Mouse (Mus musculus) CH12.LX (cell line): ENCODE measurements at regions not wholly inside any gene's neighbourhood (a gene's known extent, or its start where the extent isn't known, plus 50 kb on each side); places are given as distances from the start of the nearest gene placed in this dataset.

Experiments
- DNase-seq: peaks from one replicate; pipeline ENCODE4 v3.0.0-alpha.2; 2013; ENCODE audit errors: extremely low read depth
- H3K27ac ChIP-seq: 2 replicates; pipeline ENCODE4 v1.5.1; 2012; ENCODE audit warnings: low read depth, mild to moderate bottlenecking, control low read depth, moderate library complexity; ENCODE audit not compliant: insufficient read depth
- H3K27me3 ChIP-seq: replicated peaks from 2 replicates; pipeline ENCODE3; 2012; ENCODE audit warnings: inconsistent platforms
- H3K36me3 ChIP-seq, 2 experiments: replicated peaks in 1 of 2; 2 replicates each; pipeline versions ENCODE3 to v1.6.1; 2012; ENCODE audit warnings: inconsistent platforms in 1 of 2, low read length in 1 of 2, mild to moderate bottlenecking in 1 of 2, mixed read lengths in 1 of 2, moderate library complexity in 1 of 2; ENCODE audit not compliant: control insufficient read depth in 1 of 2, insufficient read depth in 1 of 2
- H3K4me1 ChIP-seq, 2 experiments: 2 replicates each; pipeline ENCODE4 v1.6.1; 2012; ENCODE audit warnings: inconsistent platforms in 1 of 2, moderate library complexity in 1 of 2; ENCODE audit not compliant: insufficient read depth in 2 of 2, control insufficient read depth in 1 of 2
- H3K4me2 ChIP-seq: 2 replicates; pipeline ENCODE4 v1.6.1; 2012; ENCODE audit warnings: low read depth, mild to moderate bottlenecking, control low read depth; ENCODE audit not compliant: poor library complexity, insufficient read depth, severe bottlenecking
- H3K4me3 ChIP-seq, 3 experiments: fragments of 150-350 bp in 1 of 3; sonication (generic) in 1 of 3; replicated peaks in 1 of 3; 2 replicates each; pipeline versions ENCODE3 to v1.5.1; 2011 to 2012; ENCODE audit warnings: low read depth in 2 of 3, low read length in 2 of 3, mild to moderate bottlenecking in 2 of 3, moderate library complexity in 2 of 3, control low read depth in 1 of 3, improper control_type of control experiment in 1 of 3, inconsistent platforms in 1 of 3, mixed read lengths in 1 of 3; ENCODE audit not compliant: poor library complexity in 1 of 3
- H3K79me2 ChIP-seq: replicated peaks from 2 replicates; pipeline ENCODE4 v1.6.1; 2012; ENCODE audit warnings: mild to moderate bottlenecking, moderate library complexity; ENCODE audit not compliant: control insufficient read depth, poor library complexity, insufficient read depth, severe bottlenecking; ENCODE audit errors: extremely low read depth
- H3K9ac ChIP-seq: 2 replicates; pipeline ENCODE4 v1.6.1; 2012; ENCODE audit warnings: low read depth, mild to moderate bottlenecking, control low read depth, moderate library complexity; ENCODE audit not compliant: insufficient read depth
- H3K9me3 ChIP-seq: replicated peaks from 2 replicates; pipeline ENCODE3; 2012; ENCODE audit warnings: low read length, inconsistent platforms, mixed read lengths
- CHD1 ChIP-seq: IDR thresholded peaks from 2 replicates; pipeline ENCODE4 v1.6.1; 2012; ENCODE audit warnings: low read depth, low read length, improper control_type of control experiment, inconsistent platforms
- CHD2 ChIP-seq: IDR thresholded peaks from 2 replicates; pipeline ENCODE4 v1.6.1; 2011; ENCODE audit warnings: low read length, improper control_type of control experiment
- CTCF ChIP-seq, 2 experiments: IDR thresholded peaks in 1 of 2; conservative IDR thresholded peaks in 1 of 2; 2 replicates each; pipeline ENCODE4 v1.5.1; 2011 to 2012; ENCODE audit warnings: low read depth in 2 of 2, low read length in 2 of 2, improper control_type of control experiment in 1 of 2, inconsistent platforms in 1 of 2, mild to moderate bottlenecking in 1 of 2, moderate library complexity in 1 of 2
- E2F4 ChIP-seq: IDR thresholded peaks from 2 replicates; pipeline ENCODE4 v1.6.1; 2011; ENCODE audit warnings: low read depth, low read length, improper control_type of control experiment; ENCODE audit not compliant: insufficient replicate concordance
- EP300 ChIP-seq: IDR thresholded peaks from 2 replicates; pipeline ENCODE4 v1.6.1; 2011; ENCODE audit warnings: low read length, improper control_type of control experiment
- ETS1 ChIP-seq: conservative IDR thresholded peaks from 2 replicates; pipeline ENCODE4 v1.6.1; 2012; ENCODE audit warnings: low read depth, mild to moderate bottlenecking, inconsistent platforms, low read length, improper control_type of control experiment, moderate library complexity
- GABPA ChIP-seq: IDR thresholded peaks from 2 replicates; pipeline ENCODE4 v1.6.1; 2012; ENCODE audit warnings: low read depth, low read length, improper control_type of control experiment, inconsistent platforms; ENCODE audit not compliant: insufficient replicate concordance
- JUN ChIP-seq: IDR thresholded peaks from 2 replicates; pipeline ENCODE4 v1.6.1; 2011; ENCODE audit warnings: low read depth, mild to moderate bottlenecking, low read length, improper control_type of control experiment, moderate library complexity; ENCODE audit not compliant: insufficient read depth
- JUND ChIP-seq: conservative IDR thresholded peaks from 2 replicates; pipeline ENCODE4 v1.6.1; 2011; ENCODE audit warnings: low read depth, low read length, improper control_type of control experiment
- MAFK ChIP-seq: IDR thresholded peaks from 2 replicates; pipeline ENCODE4 v1.6.1; 2011; ENCODE audit warnings: low read length, improper control_type of control experiment; ENCODE audit not compliant: insufficient replicate concordance
- MEF2A ChIP-seq: IDR thresholded peaks from 2 replicates; pipeline ENCODE4 v1.6.1; 2014; ENCODE audit warnings: low read depth, mild to moderate bottlenecking, inconsistent platforms, low read length, improper control_type of control experiment, borderline replicate concordance
- MXI1 ChIP-seq: IDR thresholded peaks from 2 replicates; pipeline ENCODE4 v1.6.1; 2011; ENCODE audit warnings: mild to moderate bottlenecking, low read depth, low read length, improper control_type of control experiment
- RAD21 ChIP-seq: IDR thresholded peaks from 2 replicates; pipeline ENCODE4 v1.6.1; 2011; ENCODE audit warnings: low read depth, mild to moderate bottlenecking, low read length, improper control_type of control experiment, moderate library complexity
- SMC3 ChIP-seq: IDR thresholded peaks from 2 replicates; pipeline ENCODE4 v1.6.1; 2011; ENCODE audit warnings: low read depth, low read length, improper control_type of control experiment
- USF2 ChIP-seq: conservative IDR thresholded peaks from 2 replicates; pipeline ENCODE4 v1.6.1; 2011; ENCODE audit warnings: low read depth, low read length, improper control_type of control experiment
- ZKSCAN1 ChIP-seq: IDR thresholded peaks from 2 replicates; pipeline ENCODE4 v1.6.1; 2012; ENCODE audit warnings: low read depth, inconsistent platforms, low read length, improper control_type of control experiment, borderline replicate concordance
- dilution Hi-C: fragments of 300-500 bp; cut with MboI; formaldehyde crosslinking; loops from 2 replicates; pipeline ENCODE4 v1.14.3; 2020; ENCODE audit warnings: low sequenced_read_pairs; ENCODE audit not compliant: extremely low pct_unique_long_range_greater_than_20kb, extremely low pct_ligation_motif_present
- in situ Hi-C: fragments of 300-500 bp; cut with MboI; formaldehyde crosslinking; loops from 3 replicates; pipeline ENCODE4 v1.14.3; 2019; ENCODE audit warnings: low sequenced_read_pairs, low pct_ligation_motif_present, low pct_unique_long_range_greater_than_20kb, mixed read lengths

DNA sequence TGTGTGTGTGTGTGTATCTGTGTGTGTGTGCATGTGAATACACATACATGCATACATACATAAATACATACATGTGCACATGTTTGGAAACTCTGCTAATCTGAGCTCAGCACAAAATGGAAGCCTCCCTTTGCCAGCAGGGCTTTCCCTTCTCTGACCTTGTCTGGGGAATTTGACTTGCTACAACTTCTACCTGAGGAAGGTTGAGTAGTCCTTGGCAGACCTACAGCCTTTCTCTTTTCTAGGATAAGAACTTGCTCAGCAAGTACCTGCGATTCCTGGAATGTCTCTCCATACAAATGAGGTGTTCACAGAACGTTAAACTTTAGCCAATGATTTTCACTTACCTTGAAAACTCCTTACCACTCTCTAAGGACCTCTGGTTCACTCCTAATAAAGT lies 472.7 kb upstream of the Nr2f2 start:
- DNase-seq, result no peak
- H3K9me3 ChIP-seq, result peaks cover 53% of the 10 kb centered on the region
- no peak overlapping the region for H3K9ac ChIP-seq
- no peak overlapping the region for H3K27ac ChIP-seq
- H3K27me3 ChIP-seq, result no peaks in the 10 kb centered on the region
- H3K4me3 ChIP-seq, result no peak overlapping the region
- H3K79me2 ChIP-seq, result no peaks in the 10 kb centered on the region
- no peak overlapping the region for H3K4me2 ChIP-seq
- dilution Hi-C loops (no loop called here), in situ Hi-C loops (no loop called here)
- H3K36me3 ChIP-seq, result no peaks in the 10 kb centered on the region
- TF ChIP-seq E2F4, result no peak
- no peak for TF ChIP-seq CTCF (conservative IDR thresholded peaks at IDR 0.05 in 1 of 2, IDR thresholded peaks at IDR 0.05 in 1 of 2; ENCODE audit: low read depth in 2 of 2, low read length in 2 of 2)
- no peak for TF ChIP-seq SMC3
- TF ChIP-seq EP300, result no peak
- no peak for TF ChIP-seq MEF2A
- no peak for TF ChIP-seq MXI1
- no peak for TF ChIP-seq ETS1
- no peak for TF ChIP-seq RAD21
- H3K4me1 ChIP-seq, result no peaks in the 10 kb centered on the region

DNA sequence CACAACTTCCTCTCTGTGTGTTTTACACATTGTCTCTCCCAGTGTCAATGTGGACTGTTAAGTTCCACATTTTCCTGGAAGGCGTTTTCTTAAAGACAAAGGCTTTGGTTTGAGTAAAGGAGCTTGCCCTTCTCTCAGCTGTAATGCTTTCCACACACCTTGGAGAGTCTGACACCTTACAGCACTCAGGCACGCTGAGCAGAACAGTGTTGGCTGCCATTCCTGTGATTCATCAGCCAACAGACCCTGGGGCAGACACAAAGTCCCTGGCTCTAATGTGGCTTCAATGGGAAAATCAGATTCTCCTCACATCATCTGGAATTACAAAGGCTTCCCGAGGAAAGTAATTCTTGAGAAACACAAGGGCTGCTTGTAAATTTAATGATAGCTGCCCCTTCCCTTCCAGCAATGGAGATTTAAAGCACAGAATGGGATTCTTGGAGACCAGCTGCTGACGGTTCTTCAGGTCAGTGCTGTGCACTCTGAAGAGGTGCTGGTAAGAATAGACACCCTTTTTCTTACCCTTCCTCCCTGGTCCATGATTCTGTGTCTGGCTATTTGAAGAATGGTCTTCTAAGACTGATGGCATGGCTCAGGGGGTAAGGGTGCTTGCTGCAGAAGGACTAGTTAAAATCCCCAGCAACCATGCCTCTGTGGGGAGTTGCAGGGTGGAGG lies 468.4 kb upstream of the Nr2f2 start:
- Histone ChIP-seq H3K27ac (no peak overlapping the region), H3K27me3 (no peaks in the 10 kb centered on the region), H3K4me2 (no peak overlapping the region)
- no peak for TF ChIP-seq USF2
- TF ChIP-seq, all 38 proteins: peak for 0
- in situ Hi-C loops (no loop called here), dilution Hi-C loops (no loop called here)
- H3K4me3 ChIP-seq, result no peak overlapping the region
- no peak overlapping the region for H3K9ac ChIP-seq
- H3K36me3 ChIP-seq, result no peaks in the 10 kb centered on the region
- no peaks in the 10 kb centered on the region for H3K4me1 ChIP-seq
- no peak for DNase-seq
- H3K79me2 ChIP-seq, result no peaks in the 10 kb centered on the region
- H3K9me3 ChIP-seq, result peaks cover 63% of the 10 kb centered on the region

DNA sequence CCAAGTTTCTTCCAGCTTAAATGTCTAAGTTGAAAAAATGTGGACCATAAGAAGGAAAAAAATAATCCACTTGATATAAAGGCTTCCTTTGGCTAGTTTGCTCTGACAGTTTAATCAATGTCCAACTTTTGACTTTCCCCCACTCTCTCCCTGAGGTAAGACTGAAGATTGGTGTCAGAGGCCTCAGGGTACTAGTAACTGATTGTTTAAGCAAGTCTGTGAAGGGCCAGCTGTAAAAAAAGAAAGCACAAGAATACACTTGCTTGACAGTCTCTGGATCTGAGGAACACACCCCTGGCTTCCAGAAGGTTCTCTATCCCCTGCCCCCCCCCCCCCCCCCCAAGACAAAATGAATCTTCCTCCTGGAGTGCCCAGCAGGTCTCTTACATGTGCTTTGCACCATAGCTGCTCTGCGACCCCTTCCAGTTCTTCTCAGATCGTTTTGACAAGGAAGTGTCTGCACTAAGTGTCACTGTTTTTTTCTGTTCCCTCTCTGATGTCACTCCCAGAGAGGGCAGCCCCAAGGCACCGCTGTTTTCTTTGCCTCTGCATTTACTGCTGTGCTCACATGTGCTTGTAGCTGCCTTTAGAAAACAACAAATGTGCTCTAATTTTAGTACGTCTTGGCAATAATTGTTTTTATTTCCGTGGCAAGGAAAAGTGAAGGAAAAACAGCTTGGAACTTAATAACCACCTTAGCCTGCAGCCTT lies 462.1 kb upstream of the Nr2f2 start:
- no peak overlapping the region for H3K27ac ChIP-seq
- H3K27me3 ChIP-seq, result no peaks in the 10 kb centered on the region
- H3K4me2 ChIP-seq, result no peak overlapping the region
- no peak overlapping the region for H3K9ac ChIP-seq
- H3K36me3 ChIP-seq, result no peaks in the 10 kb centered on the region
- H3K4me3 ChIP-seq, result no peak overlapping the region
- H3K79me2 ChIP-seq, result no peaks in the 10 kb centered on the region
- H3K9me3 ChIP-seq, result peaks cover 60% of the 10 kb centered on the region
- TF ChIP-seq CHD2, result no peak
- no peak for TF ChIP-seq MAFK
- TF ChIP-seq GABPA, result no peak
- TF ChIP-seq CHD1, result no peak
- TF ChIP-seq JUN, result no peak
- no peak for TF ChIP-seq ZKSCAN1
- no peak for TF ChIP-seq JUND
- TF ChIP-seq, all 38 proteins: peak for 0
- dilution Hi-C loops, result no loop called here
- in situ Hi-C loops, result no loop called here
- H3K4me1 ChIP-seq, result no peaks in the 10 kb centered on the region
- DNase-seq, result no peak
